Mouse (Mus musculus) heart, adult 8-10 months (tissue): ENCODE measurements around the gene Cdk18. TPM values are rescaled to one million over a fixed set of nuclear protein-coding genes. Genes with fewer than 3 reads are reported as not detected.
"Not testable (repeated sequence)": the region's sequence is repeated elsewhere in the genome, so short reads cannot be mapped to it uniquely, and the experiment has no call there.

Experiments used
- DNase-seq: peaks from one replicate; pipeline ENCODE4 v3.0.0; 2022; ENCODE audit warnings: low spot score
- total RNA-seq, 4 experiments: library from RNA; stranded (reverse); gene quantifications; 2 replicates each; pipeline ENCODE4 v1.2.4; 2022

Cdk18 gene
- total RNA-seq, result 10 to 100 TPM; 16.9 to 21.5 (median 18.3) TPM

DNA sequence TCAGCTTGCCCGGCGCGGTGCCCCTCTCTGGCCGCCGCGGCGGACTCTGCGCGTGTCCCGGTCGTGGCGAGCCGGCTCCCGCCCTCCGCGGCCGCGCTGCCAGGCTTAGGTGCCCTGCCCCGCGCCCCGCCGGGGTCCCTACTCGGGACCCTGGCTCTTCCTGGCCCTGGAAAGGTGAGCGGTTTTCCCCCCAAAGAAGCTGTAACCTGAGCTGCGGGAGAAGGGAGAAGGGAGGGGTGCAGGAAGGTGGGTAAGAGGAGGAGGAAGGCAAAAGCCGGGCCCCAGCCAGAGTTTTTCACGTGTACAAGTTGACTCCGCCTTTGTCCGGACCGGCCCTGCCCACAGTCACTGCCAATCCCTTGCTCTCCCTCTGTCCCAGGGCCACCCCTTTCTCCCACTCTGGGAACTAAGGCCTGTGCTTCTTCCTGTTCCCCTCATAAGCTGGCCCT, at the start of gene Cdk18:
Gene Cdk18, minus strand, starts transcription at position 269 of the 449 bp plus-strand sequence.
- peak; percentile 74 for DNase-seq

DNA sequence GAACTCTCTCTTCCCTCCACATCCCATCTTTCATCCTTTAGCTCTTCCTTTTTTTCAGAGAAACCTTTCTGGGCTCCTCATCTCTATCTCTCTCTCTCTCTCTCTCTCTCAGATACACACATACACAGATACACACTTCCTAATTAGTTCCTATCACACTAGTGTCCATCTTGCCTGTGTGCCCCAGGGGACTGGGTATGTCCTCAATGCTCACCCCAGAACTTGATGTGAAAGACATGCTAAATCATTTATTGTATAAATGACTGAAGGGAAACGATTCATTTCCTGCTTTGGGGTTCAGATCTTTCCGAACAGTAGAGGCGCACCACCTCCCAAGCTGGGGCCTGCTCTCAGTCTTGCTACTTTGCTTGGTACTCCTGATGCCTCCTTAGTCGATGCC, 49.7 kb upstream of the Cdk18 start:
- DNase-seq, result no peak

DNA sequence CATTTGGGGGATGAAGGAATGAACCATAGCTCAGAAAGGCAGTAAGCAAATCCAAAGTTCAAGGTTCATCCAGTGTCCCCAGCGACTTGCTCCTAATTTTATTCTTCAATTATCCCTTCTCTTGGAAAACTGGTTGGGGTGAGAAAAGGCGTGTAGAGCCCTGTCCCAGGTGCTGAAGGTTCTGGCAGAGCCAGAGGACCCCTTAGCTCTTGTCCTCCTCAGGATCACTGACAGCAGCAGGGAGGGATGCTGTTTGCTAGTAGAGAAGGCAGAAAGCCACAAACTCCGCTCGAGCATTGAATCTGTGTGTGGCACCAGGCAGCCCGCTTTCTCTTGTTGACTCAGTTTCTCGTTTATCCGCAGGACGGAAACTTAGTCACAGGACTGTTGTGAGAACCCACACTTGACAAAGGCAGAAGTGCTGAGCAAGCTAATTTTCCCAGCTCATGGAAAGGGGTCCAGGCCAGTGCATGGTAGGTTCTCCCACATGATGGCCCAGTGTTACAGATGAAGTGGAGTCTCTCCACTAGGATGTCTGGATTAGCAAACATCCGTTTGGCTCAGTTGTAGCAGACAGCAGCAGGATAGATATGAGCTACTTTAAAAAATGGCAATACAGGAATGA, 49.1 kb upstream of the Cdk18 start:
- DNase-seq, result no peak

DNA sequence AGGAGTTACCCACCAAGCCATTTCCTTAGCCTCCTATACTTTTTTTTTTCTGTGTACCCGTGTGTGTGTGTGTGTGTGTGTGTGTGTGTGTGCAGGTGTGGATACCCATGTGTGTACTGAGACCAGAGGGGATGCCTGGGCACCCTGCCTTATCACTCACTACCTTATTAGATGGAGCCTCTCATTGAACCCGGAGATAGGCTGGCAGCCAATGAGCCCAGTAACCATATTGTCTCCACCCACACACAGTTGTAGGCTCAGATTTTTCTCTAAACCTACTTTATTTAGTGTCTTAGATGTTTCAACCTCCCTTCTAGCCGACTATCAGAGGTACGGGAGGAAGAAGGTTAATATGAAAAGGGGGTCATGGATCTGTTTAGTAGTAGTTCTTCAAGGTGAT, 46.8 kb upstream of the Cdk18 start:
- no peak for DNase-seq

DNA sequence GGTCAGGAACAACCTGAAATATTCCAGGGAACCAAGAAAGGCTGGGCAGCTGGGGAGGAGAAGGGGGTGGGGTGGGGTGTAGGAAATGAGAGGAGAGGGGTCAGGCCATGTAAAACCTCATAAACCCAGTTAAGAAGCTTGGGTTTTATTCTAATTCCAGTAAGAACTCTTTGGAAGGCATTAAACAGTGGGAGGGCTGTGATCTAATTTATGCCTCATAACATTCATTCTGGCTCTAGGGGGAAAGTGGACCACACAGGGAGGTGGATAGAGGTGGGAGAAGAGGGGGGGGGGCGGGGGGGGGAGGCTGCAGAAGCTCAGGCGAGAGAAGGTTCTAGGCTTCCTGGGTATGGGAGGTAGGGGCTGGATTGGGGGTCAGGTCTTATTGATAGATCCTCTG, 32.1 kb upstream of the Cdk18 start:
- DNase-seq, result no peak

DNA sequence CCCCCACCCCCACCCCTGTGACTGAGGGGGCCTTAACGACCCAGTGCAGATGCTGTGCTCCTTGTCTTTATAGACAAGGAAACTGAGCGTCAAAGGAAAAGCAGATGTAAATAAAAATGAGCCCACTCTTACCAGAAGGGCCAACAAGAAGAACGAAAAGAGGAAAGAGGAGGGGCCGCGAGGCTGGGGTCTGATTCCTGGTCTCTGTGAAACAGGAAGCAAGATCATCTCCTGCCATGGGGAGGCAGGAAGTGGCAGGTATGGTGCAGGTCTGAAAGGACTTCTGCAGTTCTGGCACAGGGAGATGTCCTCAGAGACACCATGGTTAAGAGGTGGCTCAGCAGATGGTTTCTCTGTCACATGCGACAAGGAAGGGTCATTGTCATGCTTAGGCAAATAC, 31.2 kb upstream of the Cdk18 start:
- no peak for DNase-seq

DNA sequence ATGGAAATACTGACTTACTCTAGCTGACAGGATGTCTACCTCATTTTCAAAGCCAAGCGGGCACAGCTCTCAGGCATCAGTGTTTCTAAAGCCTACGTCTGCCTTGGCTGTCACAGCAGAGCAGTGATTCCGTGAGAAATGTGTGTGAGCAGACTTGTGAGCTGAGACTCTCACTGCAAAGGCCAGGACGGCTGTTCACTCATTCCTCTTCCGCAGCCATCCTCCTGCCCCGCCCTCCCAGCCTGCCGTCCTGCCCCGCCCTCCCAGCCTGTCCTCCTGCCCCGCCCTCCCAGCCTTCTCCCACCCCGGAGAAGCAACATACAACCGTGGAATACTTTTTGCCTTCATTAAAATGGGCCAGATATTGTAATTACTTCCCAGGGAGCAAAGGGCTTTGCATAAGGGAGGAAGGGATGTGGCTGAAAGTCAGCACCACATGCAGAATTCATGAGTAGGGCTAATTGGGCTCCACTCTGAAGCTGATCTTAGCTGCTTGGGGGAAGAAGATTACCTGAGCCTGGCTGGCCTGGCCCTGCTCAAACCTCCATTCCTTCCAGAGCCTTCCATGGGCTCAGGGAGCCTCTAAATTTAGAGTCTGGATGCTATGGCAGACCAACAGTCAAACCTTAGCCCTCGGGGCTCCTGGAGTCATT, 28.8 kb upstream of the Cdk18 start:
- no peak for DNase-seq

DNA sequence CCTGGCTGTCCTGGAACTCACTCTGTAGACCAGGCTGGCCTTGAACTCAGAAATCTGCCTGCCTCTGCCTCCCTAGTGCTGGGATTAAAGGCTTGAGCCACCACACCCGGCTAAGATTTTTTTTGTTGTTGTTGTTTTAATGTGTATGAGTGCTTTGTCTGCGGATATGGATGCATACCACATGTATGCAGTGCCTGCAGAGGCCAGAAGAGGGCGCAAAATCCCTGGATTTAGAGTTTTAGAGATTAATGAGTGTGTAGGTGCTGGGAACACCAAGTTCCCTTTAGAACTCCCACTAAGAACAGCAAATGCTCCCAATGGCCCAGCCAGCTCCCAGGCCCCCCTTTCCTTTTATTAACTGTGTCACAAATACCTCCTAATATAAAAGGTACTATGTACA, 26.4 kb upstream of the Cdk18 start:
- DNase-seq, result no peak

DNA sequence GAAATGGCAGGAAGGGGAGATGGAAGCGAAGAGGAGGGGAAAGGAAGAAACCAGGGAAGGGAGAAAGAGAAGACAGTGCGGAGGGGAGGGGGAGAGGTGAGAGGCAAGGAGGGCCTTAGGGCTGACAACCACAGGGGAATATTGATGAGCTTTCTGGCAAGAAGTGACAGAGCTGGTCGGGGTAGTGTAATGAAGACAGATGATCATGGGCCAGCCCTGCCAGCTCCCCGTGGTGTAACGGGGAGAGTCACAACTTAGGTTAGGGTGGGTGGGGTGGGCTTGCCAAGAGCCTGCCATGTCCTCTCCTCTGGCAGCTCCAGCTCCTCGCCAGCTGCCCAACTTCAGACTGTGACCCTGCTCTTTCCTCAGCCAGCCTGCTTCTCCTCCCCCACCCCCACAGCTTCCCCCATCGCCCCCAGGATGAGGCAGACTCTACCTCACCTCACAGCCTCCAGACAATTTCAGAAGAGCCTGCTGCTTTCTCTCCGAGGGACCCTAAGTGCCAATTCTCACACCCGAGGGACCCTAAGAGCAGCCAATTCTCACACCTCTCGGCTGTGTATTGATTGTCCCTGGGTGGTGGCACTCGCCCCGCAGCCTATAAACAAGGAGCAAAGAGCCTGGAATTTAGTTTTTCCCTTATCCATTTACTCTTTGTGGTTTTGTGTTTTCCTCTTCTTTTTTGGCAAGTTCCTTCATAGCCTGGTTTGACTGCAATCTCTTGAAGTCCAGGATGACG, 25.5 kb upstream of the Cdk18 start:
- DNase-seq, result no peak

DNA sequence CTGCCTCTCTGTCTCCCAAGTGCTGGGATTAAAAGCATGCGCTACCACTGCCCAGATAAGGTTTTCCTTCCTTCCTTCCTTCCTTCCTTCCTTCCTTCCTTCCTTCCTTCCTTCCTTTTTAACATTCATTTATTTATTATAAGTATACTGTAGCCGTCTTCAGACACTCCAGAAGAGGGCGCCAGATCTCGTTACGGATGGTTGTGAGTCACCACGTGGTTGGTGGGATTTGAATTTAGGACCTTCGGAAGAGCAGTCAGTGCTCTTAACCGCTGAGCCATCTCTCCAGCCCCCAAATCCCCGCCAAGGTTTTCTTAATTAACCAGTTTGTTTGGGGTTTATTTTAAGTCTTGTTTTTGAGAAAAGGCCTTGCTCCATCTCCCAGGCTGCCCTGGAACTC, 23.1 kb upstream of the Cdk18 start:
- not testable (repeated sequence) for DNase-seq

DNA sequence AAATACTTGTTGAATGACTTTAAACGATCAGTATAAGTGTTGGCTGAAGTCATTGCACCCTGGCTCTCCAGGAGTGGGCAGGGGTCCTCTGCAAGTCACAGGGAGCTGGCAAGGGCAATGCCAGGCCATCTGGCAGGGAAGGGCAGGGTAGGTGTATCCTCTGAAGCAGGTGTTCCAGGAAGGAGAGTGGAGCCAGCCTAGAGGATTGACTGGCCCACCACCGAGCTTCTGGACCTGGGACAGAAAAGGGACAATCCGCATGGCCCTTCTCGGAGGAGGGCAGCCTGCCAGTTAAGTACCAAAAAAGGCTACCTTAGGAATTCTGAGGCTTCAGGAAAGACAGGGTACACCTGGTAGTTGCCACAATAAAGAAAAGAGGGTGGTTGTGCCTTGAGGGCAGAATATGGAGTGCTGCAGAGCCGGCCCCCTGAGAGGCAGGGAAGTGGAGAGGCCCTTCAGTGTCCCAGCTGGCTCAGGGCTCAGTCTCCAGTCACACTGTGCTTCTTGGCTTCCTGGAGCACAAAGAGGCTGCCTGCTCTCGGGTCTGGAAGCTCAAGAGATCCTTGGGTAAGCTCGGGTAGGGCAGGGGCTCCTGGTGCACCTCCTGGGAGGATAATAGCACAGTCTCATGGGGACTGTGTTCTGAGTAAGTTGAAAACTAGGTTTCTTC, 21.9 kb upstream of the Cdk18 start:
- DNase-seq, result no peak

DNA sequence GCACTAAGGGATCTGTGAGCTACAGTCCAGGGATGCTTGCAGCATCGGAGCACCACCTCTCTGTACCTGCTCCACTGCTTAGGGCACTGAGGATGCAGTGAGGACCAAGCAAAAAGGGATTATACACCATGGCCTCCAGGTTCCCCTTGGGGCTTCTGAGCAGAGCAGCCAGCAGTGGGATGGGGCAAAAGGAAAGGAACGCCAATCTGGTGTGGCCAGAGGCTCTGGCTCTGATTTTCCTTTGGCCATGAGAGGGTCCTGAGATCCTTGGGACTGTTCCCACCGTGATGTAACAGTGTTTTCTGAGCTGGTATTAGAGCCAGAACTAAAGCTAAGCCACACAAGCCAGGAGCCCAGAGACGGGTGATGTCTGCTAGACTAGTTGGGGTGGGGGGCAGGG, 20.2 kb upstream of the Cdk18 start:
- no peak for DNase-seq

DNA sequence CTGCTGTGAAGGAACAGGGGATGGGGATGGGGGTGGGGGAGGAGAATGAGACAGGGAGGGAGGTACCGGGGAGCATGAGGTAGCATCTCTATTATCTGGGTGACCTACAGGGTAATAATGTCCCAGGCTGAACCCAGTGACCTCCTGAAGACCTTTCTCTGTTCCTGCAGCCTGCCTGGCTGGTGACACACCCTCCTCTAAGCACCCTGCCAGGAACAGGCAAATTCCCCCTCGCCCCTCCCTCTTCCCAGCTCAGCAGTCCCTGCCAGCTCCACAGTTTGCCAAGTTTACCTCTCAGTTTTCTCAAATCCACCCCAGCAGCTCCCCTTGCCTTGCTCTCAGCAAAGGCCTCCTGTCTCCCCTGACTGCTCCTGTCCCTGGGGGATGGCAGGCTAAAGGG, 19.3 kb upstream of the Cdk18 start:
- no peak for DNase-seq

DNA sequence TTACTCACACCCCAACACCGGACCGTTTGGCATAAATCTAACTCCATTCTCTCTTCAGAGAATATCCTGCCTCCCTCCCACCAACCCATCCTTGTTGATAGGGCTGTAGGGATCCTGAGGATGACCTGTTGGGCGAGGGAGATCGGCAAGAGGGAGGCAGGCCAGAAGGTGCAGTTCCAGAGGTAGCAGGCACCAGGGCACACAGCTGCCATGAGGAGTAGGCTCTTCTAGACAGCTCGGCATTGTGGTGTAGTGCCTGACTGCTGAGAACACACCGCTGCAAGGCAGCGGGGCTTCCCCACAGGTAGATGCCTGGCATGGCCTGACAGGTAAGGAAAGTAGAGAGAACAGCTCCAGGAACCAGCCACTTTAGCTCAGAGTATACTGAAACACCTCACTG, 18.3 kb upstream of the Cdk18 start:
- DNase-seq, result no peak

DNA sequence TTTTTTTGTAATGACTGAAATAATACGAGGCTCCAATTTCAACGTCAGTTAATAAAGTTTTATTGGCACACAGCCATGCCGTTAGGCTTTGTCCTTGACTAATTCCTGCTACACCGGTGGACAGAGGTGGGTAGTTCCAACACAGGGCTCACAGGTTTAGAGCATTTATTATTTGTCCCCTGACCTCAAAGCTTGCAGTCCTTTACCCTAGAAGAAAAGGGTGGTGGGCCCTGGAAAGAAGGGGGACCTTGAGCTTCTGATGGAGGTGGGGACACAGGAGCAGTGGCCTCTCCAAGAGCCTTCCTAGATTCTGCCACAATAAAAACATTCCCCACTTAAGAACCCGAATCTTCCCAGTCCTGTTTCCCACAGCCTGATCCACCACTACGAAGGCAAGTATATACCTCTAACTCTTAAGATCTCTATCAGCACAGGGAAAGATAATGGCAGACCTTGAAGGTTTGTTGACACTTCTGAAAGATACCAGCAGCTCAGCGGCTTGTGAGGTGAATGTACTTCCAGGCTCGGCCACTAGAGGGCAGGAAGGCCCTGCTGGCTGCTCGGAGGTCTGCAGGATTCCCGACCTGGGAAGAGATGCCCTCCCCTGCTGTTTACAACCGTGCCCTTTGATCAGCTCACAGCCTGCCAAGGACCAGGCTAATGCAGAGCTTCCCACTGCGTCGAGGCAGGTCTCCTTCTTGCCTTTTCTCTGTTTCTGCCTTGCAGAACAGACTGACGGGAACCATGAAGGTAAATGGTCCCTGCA, 17.7 kb upstream of the Cdk18 start:
- DNase-seq, result peak; percentile 76

DNA sequence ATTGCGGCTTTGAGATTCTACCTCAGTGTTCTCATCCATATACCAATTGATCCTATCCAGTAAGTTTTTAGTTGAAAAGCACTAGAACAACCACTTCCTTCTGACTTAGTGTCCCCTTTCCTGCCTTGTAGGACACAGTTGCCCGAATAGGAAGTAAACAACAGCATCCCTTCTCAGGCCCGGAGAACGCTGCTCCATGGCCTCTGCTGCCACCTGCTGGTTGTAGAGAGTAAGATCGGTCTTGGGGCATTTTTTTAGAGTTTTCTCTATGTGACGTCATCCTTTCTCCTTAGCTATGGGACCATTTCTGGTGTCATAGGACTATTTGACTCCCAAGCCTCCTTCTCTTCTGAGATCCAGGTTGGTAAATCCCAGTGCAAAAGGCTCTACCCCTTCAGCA, 16.3 kb upstream of the Cdk18 start:
- peak; percentile 80 for DNase-seq

DNA sequence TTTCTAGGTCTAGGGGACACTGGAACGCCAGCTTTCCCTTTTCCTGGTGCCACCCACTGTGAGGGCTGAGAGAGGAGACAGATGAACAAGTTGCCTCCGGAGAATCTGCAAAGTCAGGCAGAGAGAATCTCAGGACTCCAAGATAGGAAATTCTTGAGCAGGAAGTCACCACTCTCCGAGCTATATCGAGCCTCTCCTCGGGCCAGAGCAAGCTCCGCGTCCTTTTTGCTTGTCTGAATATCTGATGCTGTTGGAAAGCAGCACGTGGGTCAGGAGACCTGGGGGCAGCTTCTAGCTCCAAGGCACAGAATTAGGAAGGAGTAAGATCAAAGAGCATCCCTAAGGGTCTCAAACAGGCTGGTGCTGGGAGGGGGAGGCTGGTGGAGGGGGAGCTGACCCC, 14.2 kb upstream of the Cdk18 start:
- no peak for DNase-seq

DNA sequence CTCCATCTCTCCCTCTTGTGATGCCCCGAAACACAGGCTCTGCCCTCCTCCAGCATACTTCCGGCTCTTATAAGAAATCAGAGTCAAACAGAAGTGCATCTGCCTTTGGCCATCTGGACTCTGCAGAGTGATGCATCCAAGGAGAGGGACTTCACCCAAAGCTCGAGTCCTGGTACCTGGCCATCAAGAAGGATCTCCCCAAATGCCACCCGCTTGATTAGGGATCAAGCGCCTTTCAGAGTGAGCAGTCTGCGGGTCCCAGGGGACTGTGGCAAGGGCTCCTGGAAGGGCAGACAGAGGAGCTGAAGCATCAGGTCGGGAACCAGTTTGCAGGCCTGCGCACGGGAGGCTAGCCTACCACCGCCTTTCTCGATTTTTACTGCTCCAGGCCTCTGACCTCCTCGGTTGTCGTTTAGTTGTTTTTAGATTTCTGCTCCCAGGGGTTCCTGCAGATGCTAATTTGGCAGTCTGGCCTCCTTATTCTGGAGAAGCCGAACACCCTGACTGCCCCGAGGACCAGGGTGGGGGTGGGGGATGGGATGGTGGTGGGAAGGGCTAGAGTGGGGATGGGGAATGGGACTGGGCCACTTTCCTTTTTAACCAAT, 13.7 kb upstream of the Cdk18 start:
- DNase-seq, result no peak

DNA sequence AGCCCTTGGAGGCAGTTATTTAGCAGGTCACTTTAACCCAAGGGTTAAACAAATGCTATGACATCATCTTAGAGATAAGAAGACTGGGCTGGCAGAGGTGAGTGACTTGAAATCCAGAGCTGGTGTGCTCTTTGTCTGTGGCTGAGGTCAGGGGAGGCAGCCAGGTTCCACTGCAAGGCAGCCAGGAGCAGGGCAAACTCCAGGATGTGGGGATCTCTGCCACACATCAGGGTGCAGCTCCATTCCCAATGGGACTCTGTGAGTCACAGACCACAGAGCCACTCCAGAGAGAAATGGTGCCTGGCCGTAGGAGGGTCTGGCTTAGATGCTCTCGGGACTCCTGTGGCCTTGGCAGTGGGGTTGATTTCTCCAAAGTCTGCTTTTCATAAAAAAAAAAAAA, 12.4 kb upstream of the Cdk18 start:
- DNase-seq, result no peak

DNA sequence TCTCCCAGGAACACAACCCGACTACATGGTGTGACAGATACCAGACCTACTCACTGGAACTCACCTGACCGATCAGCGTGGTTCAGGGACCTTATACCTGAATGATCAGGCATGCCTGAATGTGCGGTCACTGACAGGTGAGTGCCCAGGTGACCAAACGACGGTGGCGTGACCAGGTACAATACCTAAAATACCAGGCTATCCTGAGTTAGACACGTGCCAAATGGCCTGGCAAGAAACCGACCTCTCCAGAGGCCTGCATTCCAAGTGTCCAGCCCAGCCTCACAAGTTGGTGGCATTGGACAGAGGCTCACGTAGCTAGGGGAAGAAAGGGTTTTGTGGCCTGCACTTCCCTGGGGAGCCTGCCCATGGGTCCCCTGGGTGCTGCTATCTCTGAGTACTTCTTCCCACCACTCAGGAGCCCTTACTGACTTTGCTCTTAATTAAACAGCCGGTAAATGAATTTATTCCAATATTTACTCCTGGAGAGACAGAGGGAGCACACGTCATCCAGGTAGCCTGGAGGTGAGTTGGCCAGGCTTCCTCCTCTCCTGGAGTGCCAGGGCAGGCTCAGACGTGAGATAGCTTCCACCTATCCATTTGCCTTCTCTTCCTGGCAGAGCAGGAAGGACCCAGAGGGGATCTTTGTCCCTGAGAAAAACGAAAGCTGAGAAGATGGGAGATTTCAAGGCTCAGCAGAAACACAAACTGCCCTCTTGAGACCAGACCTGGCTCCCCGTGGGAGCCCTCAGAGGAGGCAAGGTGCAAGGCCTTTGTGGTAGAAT, 11.5 kb upstream of the Cdk18 start:
- no peak for DNase-seq

DNA sequence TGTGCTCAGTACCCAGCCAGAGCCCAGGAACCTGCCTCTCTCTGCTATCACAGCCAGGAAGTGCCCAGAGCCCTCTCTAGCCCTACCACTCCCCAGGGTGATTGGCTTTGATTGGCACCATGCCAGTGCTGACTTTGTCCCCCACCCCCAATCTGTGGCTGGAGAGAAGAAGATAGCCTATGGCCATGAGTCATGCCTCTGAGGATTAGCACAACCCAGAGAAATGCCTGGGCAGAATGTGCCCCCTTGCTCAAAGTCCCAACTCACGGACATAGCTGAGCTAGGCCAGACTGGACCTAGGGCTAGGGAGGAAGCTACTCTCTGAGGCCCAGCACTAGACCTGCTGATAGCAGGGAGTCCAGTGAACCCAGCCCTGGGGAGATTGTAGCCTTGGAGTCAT, 10.7 kb upstream of the Cdk18 start:
- DNase-seq, result no peak
